Mouse (Mus musculus) lung, adult 2 months (tissue): Measurements from ENCODE around the gene Snip1.
A peak's percentile ranks its signal among the peaks of the same experiment; 100 is the strongest.

Experiments used
- CTCF ChIP-seq: fragments of 200-500 bp; IDR thresholded peaks from 2 replicates; pipeline ENCODE4 v1.5.1; 2011; ENCODE audit warnings: mild to moderate bottlenecking, low read length, control low read depth; ENCODE audit not compliant: insufficient read depth
- POLR2A ChIP-seq: fragments of 200-500 bp; IDR thresholded peaks from 2 replicates; pipeline ENCODE4 v1.6.1; 2011; ENCODE audit warnings: low read depth, mild to moderate bottlenecking, control low read depth, low read length, borderline replicate concordance; ENCODE audit errors: extremely low read depth

- peak; percentile 90 for TF ChIP-seq CTCF
- TF ChIP-seq POLR2A, result no peak
Measured at GRCm38 (mm10) chr4:125114638-125115037, 48.2 kb downstream of the Snip1 start.
